ENCODE assay signal across 24 mouse cellular contexts in the genomic region with DNA sequence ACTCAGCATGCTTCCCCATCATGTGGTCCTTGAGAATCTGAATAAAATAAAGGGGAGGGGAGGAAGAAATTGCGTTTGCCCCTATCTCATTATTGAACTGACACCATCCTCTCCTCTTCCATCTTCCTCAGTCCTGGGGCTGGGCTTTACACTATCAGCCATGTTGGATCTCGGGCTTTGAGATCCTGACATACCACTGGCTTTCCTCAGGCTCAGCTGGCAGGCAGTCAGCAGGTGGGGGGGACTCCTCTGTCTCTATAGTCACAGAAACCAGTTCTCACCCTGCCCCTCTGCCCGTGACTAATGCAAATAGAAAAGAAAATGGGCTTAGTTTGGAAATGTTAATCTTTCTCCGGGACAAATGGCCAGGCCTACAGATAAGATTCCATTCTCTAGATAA. TPM values are rescaled to one million over a fixed set of nuclear protein-coding genes. Genes with fewer than 3 reads are reported as not detected.
A peak's percentile ranks its signal among the peaks of the same experiment; 100 is the strongest.
DNase-seq lines count a peak whose midpoint lies in the region; ATAC-seq and TF ChIP-seq lines count a peak whose summit lies in the region.
"Had no signal": no experiment of that assay in that cellular context is flagged by ENCODE, and none has a peak within 500 bp of the region (broad histone marks: within the 10 kb centered on the region; RNA-seq: fewer than 3 reads in every experiment).

No protein-coding gene starts in this region.

- TF ChIP-seq POLR2A in brain, embryonic 14.5 days (IDR thresholded peaks at IDR 0.05; ENCODE audit: borderline replicate concordance, extremely low read depth, insufficient read depth, insufficient read length, poor library complexity, severe bottlenecking): no peak

- H3K27ac ChIP-seq in embryonic facial prominence, embryonic 14.5 days (replicated peaks; ENCODE audit: low read depth, low read length): no peak overlapping the region
- no peak overlapping the region for H3K27ac ChIP-seq in embryonic facial prominence, embryonic 10.5 days (replicated peaks)
- peak overlapping the region; percentile 9; the same call in 1 of the 2 replicates for H3K27ac ChIP-seq in hindbrain, embryonic 14.5 days
- no peak overlapping the region for H3K27ac ChIP-seq in hindbrain, postnatal 0 days
- H3K27ac ChIP-seq: forebrain, embryonic 12.5 days; hindbrain, embryonic 13.5 days; liver, embryonic 12.5 days; stomach, embryonic 15.5 days had no signal

- DNase-seq in embryonic facial prominence, embryonic 14.5 days (ENCODE audit: low spot score): peak; percentile 31
- no peak for DNase-seq in embryonic facial prominence, embryonic 10.5 days (ENCODE audit: low spot score)
- no peak for DNase-seq in hindbrain, embryonic 14.5 days (ENCODE audit: low spot score)
- DNase-seq in hindbrain, postnatal 0 days (ENCODE audit: low spot score): no peak
- peak; percentile 31 for DNase-seq in 3T3-L1 (ENCODE audit: low read depth, low spot score)
- peak; percentile 65 for DNase-seq in brain, embryonic 14.5 days (ENCODE audit: low read depth)
- no peak for DNase-seq in adrenal gland, postnatal 14 days
- DNase-seq: adrenal gland, adult 8-10 months; cerebellum, adult 11 months; cerebellum, adult 9-10 months; cerebellum, postnatal 36 days; forebrain, postnatal 0 days; heart, postnatal 14 days; kidney, adult 2 months; kidney, postnatal 36 days; left cerebral cortex, postnatal 4 days; liver, postnatal 0 days; lung, postnatal 36 days; right cerebral cortex, postnatal 25 days had no signal

- no peak overlapping the region for H3K4me3 ChIP-seq in embryonic facial prominence, embryonic 14.5 days (ENCODE audit: low read depth, low read length)
- H3K4me3 ChIP-seq in embryonic facial prominence, embryonic 10.5 days: no peak overlapping the region
- no peak overlapping the region for H3K4me3 ChIP-seq in hindbrain, embryonic 14.5 days (replicated peaks; ENCODE audit: low read length)
- H3K4me3 ChIP-seq in hindbrain, postnatal 0 days (ENCODE audit: low read length): no peak overlapping the region
- H3K4me3 ChIP-seq: forebrain, embryonic 12.5 days; hindbrain, embryonic 13.5 days; liver, embryonic 12.5 days; stomach, embryonic 15.5 days had no signal

- no peak overlapping the region for H3K9ac ChIP-seq in embryonic facial prominence, embryonic 14.5 days (ENCODE audit: low read depth, low read length)
- no peak overlapping the region for H3K9ac ChIP-seq in hindbrain, embryonic 14.5 days
- H3K9ac ChIP-seq in hindbrain, postnatal 0 days (replicated peaks; ENCODE audit: low read length): no peak overlapping the region
- H3K9ac ChIP-seq: forebrain, embryonic 12.5 days; forebrain, postnatal 0 days; hindbrain, embryonic 13.5 days; liver, embryonic 12.5 days; liver, postnatal 0 days; stomach, embryonic 15.5 days had no signal

- no peaks in the 10 kb centered on the region for H3K36me3 ChIP-seq in embryonic facial prominence, embryonic 14.5 days (ENCODE audit: control insufficient read depth, insufficient read depth, low read length)
- no peaks in the 10 kb centered on the region for H3K36me3 ChIP-seq in embryonic facial prominence, embryonic 10.5 days (replicated peaks)
- H3K36me3 ChIP-seq in hindbrain, embryonic 14.5 days (replicated peaks; ENCODE audit: control insufficient read depth, insufficient read depth): no peaks in the 10 kb centered on the region
- no peaks in the 10 kb centered on the region for H3K36me3 ChIP-seq in hindbrain, postnatal 0 days (ENCODE audit: insufficient read depth, low read length)
- H3K36me3 ChIP-seq: forebrain, embryonic 12.5 days; hindbrain, embryonic 13.5 days; liver, embryonic 12.5 days; stomach, embryonic 15.5 days had no signal

- ATAC-seq in embryonic facial prominence, embryonic 14.5 days (ENCODE audit: low read depth): peak; percentile 34; the same call in 1 of the 2 replicates
- ATAC-seq in hindbrain, embryonic 14.5 days (ENCODE audit: low FRiP score): no peak
- no peak for ATAC-seq in hindbrain, postnatal 0 days
- ATAC-seq: forebrain, postnatal 0 days; liver, embryonic 12.5 days; liver, postnatal 0 days had no signal

- TF ChIP-seq CTCF in hindbrain, postnatal 0 days (IDR thresholded peaks at IDR 0.05; ENCODE audit: low read depth): no peak
- no peak for TF ChIP-seq CTCF in brain, embryonic 14.5 days (IDR thresholded peaks at IDR 0.05; ENCODE audit: borderline replicate concordance, extremely low read depth, insufficient read depth, insufficient read length)

- no peak overlapping the region for H3K4me2 ChIP-seq in embryonic facial prominence, embryonic 14.5 days (ENCODE audit: low read depth, low read length)
- H3K4me2 ChIP-seq in hindbrain, embryonic 14.5 days (replicated peaks): no peak overlapping the region
- H3K4me2 ChIP-seq in hindbrain, postnatal 0 days (ENCODE audit: low read depth, low read length): no peak overlapping the region
- H3K4me2 ChIP-seq: forebrain, embryonic 12.5 days; hindbrain, embryonic 13.5 days; liver, embryonic 12.5 days; stomach, embryonic 15.5 days had no signal

- H3K4me1 ChIP-seq in embryonic facial prominence, embryonic 14.5 days (ENCODE audit: control insufficient read depth, insufficient read depth, low read length): 0 out of 2 replicates have a peak, but pooled peaks cover 4% of the 10 kb centered on the region
- H3K4me1 ChIP-seq in embryonic facial prominence, embryonic 10.5 days: peaks cover 16% of the 10 kb centered on the region
- peaks cover 17% of the 10 kb centered on the region for H3K4me1 ChIP-seq in hindbrain, embryonic 14.5 days (replicated peaks; ENCODE audit: control insufficient read depth, insufficient read depth, low read length)
- 0 out of 2 replicates have a peak, but pooled peaks cover 5% of the 10 kb centered on the region for H3K4me1 ChIP-seq in hindbrain, postnatal 0 days (ENCODE audit: insufficient read depth, low read length)
- H3K4me1 ChIP-seq: liver, embryonic 12.5 days had no signal

- H3K27me3 ChIP-seq in embryonic facial prominence, embryonic 14.5 days (replicated peaks; ENCODE audit: control insufficient read depth, insufficient read depth, low read length): no peaks in the 10 kb centered on the region
- no peaks in the 10 kb centered on the region for H3K27me3 ChIP-seq in embryonic facial prominence, embryonic 10.5 days (replicated peaks; ENCODE audit: low read depth, poor library complexity, severe bottlenecking)
- no peaks in the 10 kb centered on the region for H3K27me3 ChIP-seq in hindbrain, embryonic 14.5 days (ENCODE audit: control insufficient read depth, insufficient read depth, low read length)
- no peaks in the 10 kb centered on the region for H3K27me3 ChIP-seq in hindbrain, postnatal 0 days (ENCODE audit: insufficient read depth, low read length)
- H3K27me3 ChIP-seq: forebrain, embryonic 12.5 days; liver, embryonic 12.5 days; stomach, embryonic 15.5 days had no signal

- no peaks in the 10 kb centered on the region for H3K9me3 ChIP-seq in embryonic facial prominence, embryonic 14.5 days (ENCODE audit: control insufficient read depth, low read length)
- no peaks in the 10 kb centered on the region for H3K9me3 ChIP-seq in embryonic facial prominence, embryonic 10.5 days
- H3K9me3 ChIP-seq in hindbrain, embryonic 14.5 days (ENCODE audit: control insufficient read depth, low read length): no peaks in the 10 kb centered on the region
- no peaks in the 10 kb centered on the region for H3K9me3 ChIP-seq in hindbrain, postnatal 0 days (ENCODE audit: low read length)
- H3K9me3 ChIP-seq: forebrain, embryonic 12.5 days; hindbrain, embryonic 13.5 days; liver, embryonic 12.5 days; stomach, embryonic 15.5 days had no signal

- 27% methylated on average over 4 of the region's 4 CpGs for WGBS in embryonic facial prominence, embryonic 14.5 days
- 37% methylated on average over 4 of the region's 4 CpGs for WGBS in embryonic facial prominence, embryonic 10.5 days
- 10% methylated on average over 4 of the region's 4 CpGs for WGBS in hindbrain, embryonic 14.5 days
- WGBS in hindbrain, postnatal 0 days: 23% methylated on average over 4 of the region's 4 CpGs

RNA-seq across cellular contexts. Expression of a gene that starts 15.6 kb away (rescaled TPM):
- polyA plus RNA-seq in embryonic facial prominence, embryonic 14.5 days (2014; fragmentation: Nextera tagmentation; extraction: Ambion mirVana): 2.0 and 2.5 TPM in 2 replicates
- polyA plus RNA-seq in embryonic facial prominence, embryonic 10.5 days (2016; fragmentation: Nextera tagmentation; extraction: Ambion mirVana): 3.4 and 6.1 TPM in 2 replicates
- polyA plus RNA-seq in hindbrain, embryonic 14.5 days (2014; fragmentation: Nextera tagmentation; extraction: Ambion mirVana): 77.8 and 94.9 TPM in 2 replicates
- 214 and 239 TPM in 2 replicates for total RNA-seq in hindbrain, postnatal 0 days (2014; rRNA removed)
- 102 and 105 TPM in 2 replicates for polyA plus RNA-seq in hindbrain, postnatal 0 days (2015; fragmentation: Nextera tagmentation; extraction: Ambion mirVana)
- polyA plus RNA-seq in brain, embryonic 14.5 days (2012; rRNA removed): 57.3 and 85.7 TPM in 2 replicates
- total RNA-seq in adrenal gland, postnatal 14 days (2021): 2.7 and 2.9 TPM in 2 replicates
- total RNA-seq: monocyte, adult 5-6 weeks had no signal

Comparison
In these comparisons a context has a peak if more than half of its experiments do, and no peak if none do; other contexts are left out.
1. DNase-seq: peak in embryonic facial prominence, embryonic 14.5 days (single experiment), 3T3-L1 (single experiment) and brain, embryonic 14.5 days (single experiment); none in embryonic facial prominence, embryonic 10.5 days (single experiment), hindbrain, embryonic 14.5 days (single experiment), hindbrain, postnatal 0 days (single experiment) and adrenal gland, postnatal 14 days (single experiment).